Mouse (Mus musculus): ENCODE results near the gene Mllt3.

GRCm38 (mm10) chr4:88023567-88023966, 9.6 kb downstream of the Mllt3 start:
- TF ChIP-seq POLR2A (IDR thresholded peaks at IDR 0.05; ENCODE audit: low read depth, low read length), result no peak
- TF ChIP-seq CTCF (IDR thresholded peaks at IDR 0.05; ENCODE audit: extremely low read depth, insufficient read depth, insufficient read length, insufficient replicate concordance), result no peak
